Mouse (Mus musculus): Measurements from ENCODE around the gene Ace.

DNA sequence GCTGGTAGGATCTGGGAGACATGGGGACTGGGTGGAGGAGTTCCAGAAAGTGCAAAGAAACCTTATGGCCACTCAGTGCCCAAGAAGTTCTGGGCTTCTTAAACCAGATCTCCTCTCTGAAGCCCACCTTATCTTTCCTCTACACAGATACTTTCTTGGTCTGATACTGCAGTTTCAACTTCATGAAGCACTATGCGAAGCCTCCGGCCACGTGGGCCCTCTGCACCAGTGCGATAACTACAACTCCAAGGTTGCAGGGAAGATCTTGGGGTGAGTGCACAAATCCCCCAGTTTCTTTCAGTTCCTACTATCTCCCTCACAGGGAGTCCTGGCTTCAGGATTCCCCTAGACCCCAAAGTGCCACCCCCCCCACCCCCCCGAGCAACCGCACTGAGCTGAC lies 32.3 kb downstream of the Ace start:
- TF ChIP-seq CTCF (IDR thresholded peaks at IDR 0.05; ENCODE audit: low read depth) = no peak
- no peak for TF ChIP-seq EP300 (IDR thresholded peaks at IDR 0.05; ENCODE audit: low read depth)

All from heart, postnatal 0 days (tissue).